ENCODE assay signal across 8 mouse cellular contexts in genomic region chr13:3742094-3742730, GRCm38 (mm10).
DNase-seq lines count a peak whose midpoint lies in the region; ATAC-seq and TF ChIP-seq lines count a peak whose summit lies in the region.

No protein-coding gene starts in this region.

- H3K4me3 ChIP-seq in forebrain, postnatal 0 days (ENCODE audit: low read depth, low read length) = no peak overlapping the region
- H3K4me3 ChIP-seq in intestine, postnatal 0 days (ENCODE audit: low read depth, low read length) = no peak overlapping the region
- no peak overlapping the region for H3K4me3 ChIP-seq in midbrain, embryonic 11.5 days (ENCODE audit: low read depth, low read length)

- no peak for TF ChIP-seq CTCF in forebrain, postnatal 0 days (IDR thresholded peaks at IDR 0.05; ENCODE audit: low read depth)
- no peak for TF ChIP-seq CTCF in intestine, postnatal 0 days (IDR thresholded peaks at IDR 0.05; ENCODE audit: low read depth)

- no peaks in the 10 kb centered on the region for H3K9me3 ChIP-seq in forebrain, postnatal 0 days (ENCODE audit: low read length)
- no peaks in the 10 kb centered on the region for H3K9me3 ChIP-seq in intestine, postnatal 0 days (ENCODE audit: control insufficient read depth)
- no peaks in the 10 kb centered on the region for H3K9me3 ChIP-seq in midbrain, embryonic 11.5 days (ENCODE audit: control insufficient read depth, low read length)

- WGBS in forebrain, postnatal 0 days = 33% methylated on average over 2 of the region's 2 CpGs
- WGBS in intestine, postnatal 0 days = 30% methylated on average over 2 of the region's 2 CpGs
- 65% methylated on average over 2 of the region's 2 CpGs for WGBS in midbrain, embryonic 11.5 days

- H3K4me2 ChIP-seq in forebrain, postnatal 0 days (ENCODE audit: low read depth) = no peak overlapping the region
- no peak overlapping the region for H3K4me2 ChIP-seq in intestine, postnatal 0 days (replicated peaks; ENCODE audit: low read depth)
- no peak overlapping the region for H3K4me2 ChIP-seq in midbrain, embryonic 11.5 days

- H3K27me3 ChIP-seq in forebrain, postnatal 0 days (ENCODE audit: insufficient read depth, low read length) = no peaks in the 10 kb centered on the region
- H3K27me3 ChIP-seq in intestine, postnatal 0 days (replicated peaks; ENCODE audit: control insufficient read depth, insufficient read depth, low read length) = no peaks in the 10 kb centered on the region
- H3K27me3 ChIP-seq in midbrain, embryonic 11.5 days (ENCODE audit: control insufficient read depth, insufficient read depth, low read length) = no peaks in the 10 kb centered on the region

- no peaks in the 10 kb centered on the region for H3K4me1 ChIP-seq in forebrain, postnatal 0 days (ENCODE audit: insufficient read depth)
- H3K4me1 ChIP-seq in intestine, postnatal 0 days (replicated peaks; ENCODE audit: control insufficient read depth, insufficient read depth, low read length) = peaks cover 11% of the 10 kb centered on the region
- H3K4me1 ChIP-seq in midbrain, embryonic 11.5 days (ENCODE audit: control insufficient read depth, insufficient read depth, low read length) = peaks cover 3% of the 10 kb centered on the region; the same call in 1 of the 2 replicates

- H3K9ac ChIP-seq in forebrain, postnatal 0 days = no peak overlapping the region
- H3K9ac ChIP-seq in intestine, postnatal 0 days (ENCODE audit: low read depth, low read length) = no peak overlapping the region
- no peak overlapping the region for H3K9ac ChIP-seq in midbrain, embryonic 11.5 days (ENCODE audit: low read length)

- ATAC-seq in forebrain, postnatal 0 days = peak; percentile 83
- ATAC-seq in intestine, postnatal 0 days = no peak
- peak; percentile 37; the same call in 1 of the 2 replicates for ATAC-seq in midbrain, embryonic 11.5 days (ENCODE audit: low FRiP score)

- peak; percentile 11 for DNase-seq in right cerebral cortex, postnatal 4 days
- DNase-seq in right cerebral cortex, adult 2 months (ENCODE audit: low spot score in 2 of 2) = no peak
- peak; percentile 57 for DNase-seq in forebrain, postnatal 0 days
- no peak for DNase-seq in midbrain, embryonic 11.5 days (ENCODE audit: low spot score, missing footprints)
- DNase-seq in ovary, postnatal 10 days (ENCODE audit: low spot score) = no peak
- no peak for DNase-seq in adrenal gland, postnatal 4 days (ENCODE audit: low spot score in 2 of 2)
- DNase-seq in cerebellum, adult 11 months = no peak

- no peaks in the 10 kb centered on the region for H3K36me3 ChIP-seq in forebrain, postnatal 0 days (ENCODE audit: insufficient read depth)
- no peaks in the 10 kb centered on the region for H3K36me3 ChIP-seq in intestine, postnatal 0 days (ENCODE audit: control insufficient read depth, insufficient read depth)
- H3K36me3 ChIP-seq in midbrain, embryonic 11.5 days (ENCODE audit: control insufficient read depth, insufficient read depth, low read length) = no peaks in the 10 kb centered on the region

- 0 out of 2 replicates have a peak overlapping the region, but pooled peaks have one; percentile 36 for H3K27ac ChIP-seq in forebrain, postnatal 0 days (ENCODE audit: low read depth, low read length)
- H3K27ac ChIP-seq in intestine, postnatal 0 days (ENCODE audit: low read depth, low read length) = 0 out of 2 replicates have a peak overlapping the region, but pooled peaks have one; percentile 51
- H3K27ac ChIP-seq in midbrain, embryonic 11.5 days (ENCODE audit: low read depth, low read length) = no peak overlapping the region

Comparison
In these comparisons a context has a peak if more than half of its experiments do, and no peak if none do; other contexts are left out.
1. DNase-seq: peak in right cerebral cortex, postnatal 4 days (single experiment) and forebrain, postnatal 0 days (single experiment); none in right cerebral cortex, adult 2 months (0 of 2), midbrain, embryonic 11.5 days (single experiment), ovary, postnatal 10 days (single experiment), adrenal gland, postnatal 4 days (0 of 2) and cerebellum, adult 11 months (single experiment).